Comparison of ENCODE assay signal across 16 mouse cellular contexts in the genomic region with DNA sequence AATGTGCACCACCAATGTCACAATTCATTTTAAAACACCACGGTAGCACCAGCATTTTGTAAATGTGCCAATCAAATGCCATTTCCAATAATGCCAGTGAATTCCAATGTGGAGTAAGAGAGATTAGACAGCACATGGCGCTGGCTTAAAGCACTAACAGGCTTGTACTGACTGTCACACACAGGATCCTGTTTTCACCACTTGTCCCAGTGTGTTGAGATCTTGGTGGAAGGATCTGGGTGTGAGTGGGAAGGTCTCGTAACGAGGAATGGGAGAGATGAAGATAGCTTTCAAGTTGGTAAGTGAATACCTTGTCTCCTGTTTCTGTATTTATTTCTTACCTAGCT. TPM values are rescaled to one million over a fixed set of nuclear protein-coding genes. Genes with fewer than 3 reads are reported as not detected.
DNase-seq lines count a peak whose midpoint lies in the region; ATAC-seq and TF ChIP-seq lines count a peak whose summit lies in the region.
"Had no signal": no experiment of that assay in that cellular context is flagged by ENCODE, and none has a peak within 500 bp of the region (broad histone marks: within the 10 kb centered on the region; RNA-seq: fewer than 3 reads in every experiment).

No protein-coding gene starts in this region.

- ATAC-seq in heart, embryonic 14.5 days (ENCODE audit: insufficient number of reproducible peaks, insufficient read depth, low FRiP score, low read depth), result no peak
- ATAC-seq in stomach, embryonic 15.5 days (ENCODE audit: insufficient read depth, low FRiP score, low read depth), result no peak
- no peak for ATAC-seq in stomach, postnatal 0 days (ENCODE audit: low FRiP score, low TSS enrichment)
- peak; percentile 40 for ATAC-seq in intestine, postnatal 0 days
- ATAC-seq in activated CD4-positive, CD25-positive, alpha-beta regulatory T cell, adult 4 months, result no peak
- ATAC-seq: midbrain, embryonic 13.5 days had no signal

- H3K9ac ChIP-seq in heart, embryonic 14.5 days (ENCODE audit: low read length), result 0 out of 2 replicates have a peak overlapping the region, but pooled peaks have one; percentile 21
- no peak overlapping the region for H3K9ac ChIP-seq in stomach, embryonic 15.5 days
- H3K9ac ChIP-seq in stomach, postnatal 0 days (ENCODE audit: low read length), result no peak overlapping the region
- H3K9ac ChIP-seq in intestine, postnatal 0 days (ENCODE audit: low read depth, low read length), result no peak overlapping the region
- H3K9ac ChIP-seq: hindbrain, embryonic 12.5 days; limb, embryonic 13.5 days; midbrain, embryonic 13.5 days had no signal

- peak overlapping the region; percentile 58 to 77 for H3K27ac ChIP-seq in heart, embryonic 14.5 days (replicated peaks in 1 of 2; ENCODE audit: control insufficient read depth in 1 of 2, insufficient read depth in 1 of 2, low read depth in 2 of 2, low read length in 2 of 2)
- H3K27ac ChIP-seq in stomach, embryonic 15.5 days, result peak overlapping the region; percentile 31; the same call in 1 of the 2 replicates
- H3K27ac ChIP-seq in stomach, postnatal 0 days (replicated peaks), result no peak overlapping the region
- peak overlapping the region; percentile 73; the same call in 1 of the 2 replicates for H3K27ac ChIP-seq in intestine, postnatal 0 days (ENCODE audit: low read depth, low read length)
- peak overlapping the region; percentile 89 for H3K27ac ChIP-seq in small intestine, adult 2 months (ENCODE audit: insufficient read depth, low read depth, low read length)
- H3K27ac ChIP-seq: hindbrain, embryonic 12.5 days; limb, embryonic 13.5 days; midbrain, embryonic 13.5 days had no signal

- peak overlapping the region; percentile 21; the same call in 1 of the 2 replicates for H3K4me2 ChIP-seq in heart, embryonic 14.5 days (ENCODE audit: low read length)
- no peak overlapping the region for H3K4me2 ChIP-seq in stomach, embryonic 15.5 days
- no peak overlapping the region for H3K4me2 ChIP-seq in stomach, postnatal 0 days (replicated peaks; ENCODE audit: low read depth)
- H3K4me2 ChIP-seq in intestine, postnatal 0 days (replicated peaks; ENCODE audit: low read depth), result peak overlapping the region; percentile 21; the same call in 1 of the 2 replicates
- H3K4me2 ChIP-seq: hindbrain, embryonic 12.5 days; limb, embryonic 13.5 days; midbrain, embryonic 13.5 days had no signal

- no peak for TF ChIP-seq POLR2A in small intestine, adult 2 months (IDR thresholded peaks at IDR 0.05; ENCODE audit: low read depth, low read length)

- TF ChIP-seq CTCF in stomach, postnatal 0 days (IDR thresholded peaks at IDR 0.05; ENCODE audit: low read depth), result no peak
- TF ChIP-seq CTCF in intestine, postnatal 0 days (IDR thresholded peaks at IDR 0.05; ENCODE audit: low read depth), result no peak
- TF ChIP-seq CTCF in small intestine, adult 2 months (IDR thresholded peaks at IDR 0.05; ENCODE audit: extremely low read depth, insufficient read length, insufficient replicate concordance, low read depth, low read length), result no peak

- no peaks in the 10 kb centered on the region for H3K27me3 ChIP-seq in heart, embryonic 14.5 days (ENCODE audit: control insufficient read depth, insufficient read depth, low read length)
- H3K27me3 ChIP-seq in stomach, embryonic 15.5 days (replicated peaks), result no peaks in the 10 kb centered on the region
- H3K27me3 ChIP-seq in stomach, postnatal 0 days (ENCODE audit: control insufficient read depth, insufficient read depth, low read length), result no peaks in the 10 kb centered on the region
- H3K27me3 ChIP-seq in intestine, postnatal 0 days (replicated peaks; ENCODE audit: control insufficient read depth, insufficient read depth, low read length), result no peaks in the 10 kb centered on the region
- H3K27me3 ChIP-seq in small intestine, adult 2 months (ENCODE audit: control insufficient read depth, insufficient read depth, low read length), result no peaks in the 10 kb centered on the region
- H3K27me3 ChIP-seq: hindbrain, embryonic 12.5 days; limb, embryonic 13.5 days; midbrain, embryonic 13.5 days had no signal

- no peak for TF ChIP-seq EP300 in stomach, postnatal 0 days (optimal IDR thresholded peaks at IDR 0.05)

- DNase-seq in heart, postnatal 36 days, result no peak
- no peak for DNase-seq in stomach, postnatal 0 days (ENCODE audit: low spot score)
- DNase-seq in left cerebral cortex, postnatal 10 days (ENCODE audit: extremely low spot score in 1 of 2, low spot score in 2 of 2), result no peak
- DNase-seq: cerebellum, adult 2 months; kidney, adult 18-20 months; kidney, postnatal 25 days; lung, postnatal 14 days; thymus, postnatal 25 days had no signal

- WGBS in heart, embryonic 14.5 days, result 8% methylated on average over 4 of the region's 4 CpGs
- 59% methylated on average over 4 of the region's 4 CpGs for WGBS in stomach, embryonic 15.5 days
- WGBS in stomach, postnatal 0 days, result 60% methylated on average over 4 of the region's 4 CpGs
- WGBS in intestine, postnatal 0 days, result 42% methylated on average over 4 of the region's 4 CpGs
- 32% methylated on average over 4 of the region's 4 CpGs for WGBS in small intestine, adult 2 months

- peaks cover 37% of the 10 kb centered on the region for H3K36me3 ChIP-seq in heart, embryonic 14.5 days (ENCODE audit: control insufficient read depth, insufficient read depth, low read length)
- H3K36me3 ChIP-seq in stomach, embryonic 15.5 days, result no peaks in the 10 kb centered on the region
- no peaks in the 10 kb centered on the region for H3K36me3 ChIP-seq in stomach, postnatal 0 days (ENCODE audit: control insufficient read depth, insufficient read depth, low read length)
- H3K36me3 ChIP-seq in intestine, postnatal 0 days (ENCODE audit: control insufficient read depth, insufficient read depth), result peaks cover 17% of the 10 kb centered on the region
- peaks cover 4% of the 10 kb centered on the region for H3K36me3 ChIP-seq in small intestine, adult 2 months (ENCODE audit: control insufficient read depth, insufficient read depth, low read length)
- H3K36me3 ChIP-seq: hindbrain, embryonic 12.5 days; limb, embryonic 13.5 days had no signal

- H3K9me3 ChIP-seq in heart, embryonic 14.5 days (ENCODE audit: control insufficient read depth, low read length), result no peaks in the 10 kb centered on the region
- H3K9me3 ChIP-seq in stomach, embryonic 15.5 days, result no peaks in the 10 kb centered on the region
- no peaks in the 10 kb centered on the region for H3K9me3 ChIP-seq in stomach, postnatal 0 days (ENCODE audit: control insufficient read depth, low read length)
- H3K9me3 ChIP-seq in intestine, postnatal 0 days (ENCODE audit: control insufficient read depth), result no peaks in the 10 kb centered on the region
- H3K9me3 ChIP-seq: hindbrain, embryonic 12.5 days; limb, embryonic 13.5 days; midbrain, embryonic 13.5 days had no signal

- peaks cover 16 to 35% of the 10 kb centered on the region in 2 experiments for H3K4me1 ChIP-seq in heart, embryonic 14.5 days (ENCODE audit: control insufficient read depth in 2 of 2, insufficient read depth in 2 of 2, low read length in 2 of 2)
- no peaks in the 10 kb centered on the region for H3K4me1 ChIP-seq in stomach, embryonic 15.5 days
- no peaks in the 10 kb centered on the region for H3K4me1 ChIP-seq in stomach, postnatal 0 days (replicated peaks; ENCODE audit: control insufficient read depth, insufficient read depth)
- H3K4me1 ChIP-seq in intestine, postnatal 0 days (replicated peaks; ENCODE audit: control insufficient read depth, insufficient read depth, low read length), result 0 out of 2 replicates have a peak, but pooled peaks cover 7% of the 10 kb centered on the region
- peaks cover 11% of the 10 kb centered on the region; the same call in 1 of the 2 replicates for H3K4me1 ChIP-seq in small intestine, adult 2 months (ENCODE audit: control insufficient read depth, insufficient read depth, insufficient read length, low read length)
- H3K4me1 ChIP-seq: midbrain, embryonic 13.5 days had no signal

- no peak overlapping the region for H3K4me3 ChIP-seq in heart, embryonic 14.5 days (ENCODE audit: control insufficient read depth in 1 of 2, insufficient read depth in 1 of 2, low read depth in 1 of 2, low read length in 2 of 2)
- no peak overlapping the region for H3K4me3 ChIP-seq in stomach, embryonic 15.5 days (replicated peaks)
- no peak overlapping the region for H3K4me3 ChIP-seq in stomach, postnatal 0 days (ENCODE audit: low read depth, low read length)
- H3K4me3 ChIP-seq in intestine, postnatal 0 days (ENCODE audit: low read depth, low read length), result no peak overlapping the region
- no peak overlapping the region for H3K4me3 ChIP-seq in small intestine, adult 2 months (ENCODE audit: low read depth, low read length)
- H3K4me3 ChIP-seq: hindbrain, embryonic 12.5 days; limb, embryonic 13.5 days; midbrain, embryonic 13.5 days had no signal

- intact Hi-C loops in heart, postnatal 36 days (cut with DNase I), result no loop called here
- intact Hi-C loops in left cerebral cortex, postnatal 10 days (cut with DNase I), result no loop called here

RNA-seq across cellular contexts. Expression of a gene that starts 26.1 kb away (rescaled TPM):
- polyA plus RNA-seq in heart, embryonic 14.5 days (2014; fragmentation: Nextera tagmentation; extraction: Ambion mirVana), result 266 and 278 TPM in 2 replicates
- total RNA-seq in heart, postnatal 36 days (2021), result 100 to 1,000 TPM; 148 to 150 TPM
- polyA plus RNA-seq in stomach, embryonic 15.5 days (2015; fragmentation: Nextera tagmentation; extraction: Ambion mirVana), result 192 and 198 TPM in 2 replicates
- 288 and 298 TPM in 2 replicates for polyA plus RNA-seq in stomach, postnatal 0 days (2015; fragmentation: Nextera tagmentation; extraction: Ambion mirVana)
- 167 and 175 TPM in 2 replicates for polyA plus RNA-seq in intestine, postnatal 0 days (2015; fragmentation: Nextera tagmentation; extraction: Ambion mirVana)
- 92.8 and 353 TPM in 2 replicates for polyA plus RNA-seq in small intestine, adult 2 months (2012; rRNA removed)
- 1 to 10 TPM; 6.8 to 8.0 TPM for total RNA-seq in left cerebral cortex, postnatal 10 days (2021)
- 100 to 1,000 TPM; 169 to 193 TPM for polyA plus RNA-seq in activated CD4-positive, CD25-positive, alpha-beta regulatory T cell, adult 4 months (2017; shearing (Covaris generic))

Comparison
In these comparisons a context has a peak if more than half of its experiments do, and no peak if none do; other contexts are left out.
1. H3K4me2 ChIP-seq: peak in heart, embryonic 14.5 days (single experiment) and intestine, postnatal 0 days (single experiment); none in stomach, embryonic 15.5 days (single experiment) and stomach, postnatal 0 days (single experiment).